Mouse (Mus musculus) large intestine, adult 2 months (tissue): ENCODE data around the gene Asb4. TPM values are rescaled to one million over a fixed set of nuclear protein-coding genes. Genes with fewer than 3 reads are reported as not detected.
A peak's percentile ranks its signal among the peaks of the same experiment; 100 is the strongest.

Experiments used
- DNase-seq: peaks from one replicate; pipeline ENCODE4 v3.0.0-alpha.2; 2012; ENCODE audit warnings: low read depth, low spot score
- WGBS: fragments of 180-500 bp; shearing (Covaris S2); methylation state at CpG from one replicate; pipeline ENCODE4 v1.1.7; 2018; 5-methylcytosine and 5-hydroxymethylcytosine counted together
- polyA plus RNA-seq: library from polyadenylated mRNA; depleted of rRNA; stranded (reverse); fragments of >200 nt; gene quantifications from 2 replicates; pipeline ENCODE4 v1.2.3, GENCODE M21; 2012

Asb4 gene
- polyA plus RNA-seq, 1 experiment = 0.10 TPM

DNA sequence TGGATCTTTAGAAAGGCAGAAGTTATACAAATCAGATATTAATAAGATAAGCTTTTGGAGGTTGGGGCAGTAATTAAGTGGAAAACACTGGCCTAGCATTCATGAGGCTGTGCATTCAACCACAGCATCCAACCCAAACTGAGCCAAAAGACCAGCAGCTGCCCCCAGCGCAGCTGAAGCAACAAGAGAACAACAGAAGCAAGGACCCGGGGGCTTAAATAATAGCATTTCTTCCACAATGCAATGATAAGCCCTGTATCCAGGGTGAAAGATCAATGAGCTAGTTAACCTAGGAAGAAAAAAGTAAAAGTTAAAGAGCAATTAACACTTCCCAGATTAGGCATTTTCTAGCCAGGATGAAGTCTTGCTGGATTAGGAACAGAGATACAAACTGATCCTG, 4.2 kb downstream of the Asb4 start:
- no peak for DNase-seq
- WGBS = 84% methylated on average over 2 of the region's 2 CpGs

DNA sequence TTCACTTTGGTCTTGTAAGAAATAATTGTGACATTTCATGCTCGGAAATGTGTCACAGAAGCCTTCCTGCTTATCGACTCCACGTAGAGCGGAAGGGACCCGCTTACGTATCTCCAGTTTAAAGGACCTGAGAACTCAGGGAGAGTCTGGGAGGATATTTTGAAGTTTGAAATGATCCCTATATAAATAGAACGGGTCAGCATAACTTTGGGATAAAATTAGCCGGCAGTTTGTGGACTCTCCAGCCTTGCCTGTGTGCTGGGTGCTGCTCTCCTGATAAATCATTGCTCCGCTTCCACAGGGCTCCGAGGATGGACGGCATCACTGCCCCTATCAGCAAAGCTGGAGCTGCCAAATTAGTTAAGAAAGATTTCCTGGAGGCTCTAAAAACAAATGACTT, 7.1 kb downstream of the Asb4 start:
- DNase-seq = no peak
- 14% methylated on average over 11 of the region's 11 CpGs for WGBS

DNA sequence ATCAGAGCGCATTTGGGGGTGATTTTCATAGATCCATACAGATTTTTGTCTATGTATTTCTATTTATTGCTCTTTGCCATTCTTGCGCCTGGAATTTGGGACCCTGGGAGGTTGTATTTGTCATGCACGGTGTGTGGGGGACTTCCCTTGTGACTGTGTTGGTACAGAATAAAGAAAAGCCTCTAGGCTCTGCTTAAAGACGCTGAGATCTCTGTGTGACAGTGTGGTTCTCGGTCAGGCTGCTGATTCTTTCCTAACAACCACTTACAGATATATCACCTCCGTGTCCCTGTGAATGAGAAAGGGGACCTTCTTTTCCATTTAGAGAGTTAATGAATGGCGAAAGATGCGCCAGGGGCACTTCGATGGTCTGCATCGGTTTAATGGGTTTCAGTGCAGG, 7.8 kb downstream of the Asb4 start:
- WGBS = 66% methylated on average over 10 of the region's 10 CpGs
- DNase-seq = no peak

DNA sequence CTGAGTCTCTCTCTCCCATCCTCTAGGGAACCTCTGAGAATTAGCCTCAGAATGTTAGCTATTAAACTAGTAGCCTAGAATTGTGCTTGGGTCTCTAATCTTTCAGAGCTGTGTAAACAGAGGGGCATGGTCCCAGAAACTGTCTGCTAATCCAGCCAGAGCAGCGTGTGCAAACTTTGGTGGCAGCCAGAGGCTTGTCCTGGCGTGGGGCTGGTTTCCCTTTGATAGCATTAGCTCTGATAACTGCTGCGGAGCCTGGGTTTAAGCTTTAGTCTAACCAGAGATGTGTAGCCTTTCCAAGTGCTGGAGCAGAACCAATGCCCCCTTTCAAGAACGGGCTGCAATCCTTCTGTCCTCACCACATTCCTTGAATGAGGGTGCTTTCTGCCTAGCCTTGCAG, 11.8 kb downstream of the Asb4 start:
- WGBS = 39% methylated on average over 4 of the region's 4 CpGs
- no peak for DNase-seq

DNA sequence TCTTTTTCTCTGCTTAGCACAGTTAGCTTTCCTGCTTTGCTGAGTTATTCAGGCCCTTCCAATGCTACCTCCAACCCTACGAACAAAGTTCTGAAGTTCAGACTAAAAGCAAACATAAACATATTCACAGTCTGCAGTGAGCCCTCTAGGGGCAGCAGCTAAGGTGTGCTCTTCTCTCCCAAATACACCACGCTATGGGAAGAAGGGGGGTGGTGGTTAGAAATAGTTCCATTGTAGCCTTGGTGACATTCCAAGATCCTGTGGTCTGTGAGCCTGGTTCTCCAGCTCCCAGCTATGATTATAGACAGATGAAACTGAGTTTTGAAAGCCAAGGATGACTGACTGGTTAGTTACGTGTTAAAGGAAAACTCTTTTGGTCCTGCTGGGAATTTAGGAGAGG, 13.6 kb downstream of the Asb4 start:
- 43% methylated on average over 3 of the region's 3 CpGs for WGBS

DNA sequence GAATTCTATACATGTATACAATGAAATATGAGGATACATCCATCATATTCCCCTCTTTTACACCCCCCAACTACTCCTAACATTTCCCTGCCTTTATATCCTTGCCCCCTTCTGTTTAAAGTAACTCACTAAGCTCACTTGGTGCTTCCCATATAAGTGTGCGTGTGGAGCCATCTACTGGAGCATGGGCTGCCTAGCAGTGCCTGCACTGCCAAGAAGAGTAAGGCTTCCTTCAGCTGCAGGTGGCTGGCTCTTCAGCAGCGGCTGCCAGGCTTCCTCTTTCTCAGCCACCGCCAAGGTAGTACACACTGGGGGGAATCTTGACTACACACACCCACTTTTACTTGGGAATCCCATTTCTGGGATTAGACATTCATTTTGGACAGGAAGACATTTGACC, 18.2 kb downstream of the Asb4 start:
- no peak for DNase-seq
- 0% methylated on average over 3 of the region's 3 CpGs for WGBS

More for the DNA sequence above, 13.6 kb downstream of the Asb4 start:
- DNase-seq = no peak

DNA sequence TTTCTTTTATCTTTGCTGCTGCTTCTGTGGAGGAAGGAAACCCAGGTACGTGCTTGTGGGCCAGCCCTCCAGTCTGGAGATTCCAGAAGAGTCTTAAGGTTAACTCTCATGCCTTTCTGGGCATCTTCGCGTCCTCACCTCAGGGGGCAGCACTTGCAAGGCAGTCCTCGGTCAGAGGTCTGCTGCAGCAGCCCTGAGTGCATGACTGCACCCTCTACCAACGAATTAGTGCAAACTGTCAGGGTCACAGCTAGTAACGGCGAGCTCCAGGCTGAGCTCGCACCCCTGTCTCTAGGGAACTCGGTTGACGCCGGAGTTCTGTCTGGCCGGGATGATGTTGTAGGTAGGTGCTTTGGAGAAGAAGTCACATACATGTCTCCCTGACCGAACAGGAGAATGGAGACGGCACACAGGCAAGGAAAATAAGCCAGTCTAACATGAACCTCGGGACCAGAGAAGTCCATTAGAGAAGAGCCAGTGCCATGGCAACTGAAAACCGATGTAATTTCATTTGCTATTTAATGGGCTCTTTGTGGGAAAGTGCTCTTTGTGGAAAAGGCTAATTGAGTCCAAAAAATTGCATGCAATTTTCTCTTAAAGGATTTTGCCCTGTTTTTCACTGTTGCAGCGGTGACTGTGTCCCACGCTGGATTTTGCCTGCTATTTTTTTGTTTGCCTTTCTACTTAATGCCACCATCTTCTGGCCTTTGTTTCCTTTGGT, 20.1 kb downstream of the Asb4 start:
- WGBS = 41% methylated on average over 18 of the region's 18 CpGs
- DNase-seq = no peak

DNA sequence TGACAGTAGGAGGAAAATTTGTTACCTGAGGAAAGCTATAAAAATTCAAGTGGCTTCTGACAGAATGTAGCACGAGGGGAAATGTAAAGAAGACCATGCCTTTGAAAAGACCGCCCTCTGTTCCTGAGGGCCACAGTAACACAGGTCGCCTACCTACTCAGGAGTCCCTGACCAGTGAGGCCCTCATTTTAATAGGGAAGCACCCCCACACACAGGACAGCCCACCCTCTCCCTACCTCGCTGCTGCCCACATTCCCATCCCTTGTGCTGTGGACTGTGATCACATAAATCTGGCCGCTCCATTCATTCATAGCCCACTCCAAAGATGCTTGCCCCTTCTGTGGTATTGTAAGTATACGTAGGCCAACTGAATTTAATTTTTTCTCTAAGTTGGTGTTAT, 20.8 kb downstream of the Asb4 start:
- WGBS = 80% methylated on average over 6 of the region's 6 CpGs
- DNase-seq = no peak

DNA sequence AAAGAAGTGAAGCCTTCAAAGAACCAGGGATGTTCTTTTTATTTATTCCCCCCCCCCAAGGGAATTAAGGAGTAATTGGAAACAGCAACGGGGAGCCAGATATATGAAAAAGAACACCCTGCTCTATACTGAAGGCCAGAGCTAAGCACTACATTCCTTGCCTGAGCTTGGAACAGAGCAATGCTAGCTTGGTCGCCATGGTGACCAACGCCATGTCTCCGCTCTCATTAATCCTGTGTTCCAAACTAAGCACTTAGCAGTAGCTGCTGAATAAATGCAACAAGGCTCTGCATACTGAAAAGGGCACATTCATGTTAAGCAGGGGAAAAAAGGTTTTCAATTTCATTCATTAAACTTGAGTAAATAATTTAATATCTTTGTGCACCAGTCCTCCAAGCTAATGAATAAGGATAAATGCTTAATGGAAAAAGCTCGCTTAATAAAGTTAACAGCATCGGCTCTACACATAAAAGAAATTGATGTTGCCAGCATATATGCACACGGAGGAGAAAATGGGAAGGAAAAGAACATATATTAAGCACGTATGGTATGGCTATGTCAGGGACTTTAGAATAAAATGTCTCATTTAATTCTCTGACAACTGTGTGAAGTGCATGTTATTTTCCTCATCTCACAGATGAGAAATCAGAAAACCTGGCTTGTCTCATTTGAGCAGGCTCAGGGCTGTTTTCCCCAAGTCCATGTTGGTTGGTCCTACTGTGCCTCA, 25.4 kb downstream of the Asb4 start:
- WGBS = 66% methylated on average over 8 of the region's 8 CpGs
- no peak for DNase-seq

DNA sequence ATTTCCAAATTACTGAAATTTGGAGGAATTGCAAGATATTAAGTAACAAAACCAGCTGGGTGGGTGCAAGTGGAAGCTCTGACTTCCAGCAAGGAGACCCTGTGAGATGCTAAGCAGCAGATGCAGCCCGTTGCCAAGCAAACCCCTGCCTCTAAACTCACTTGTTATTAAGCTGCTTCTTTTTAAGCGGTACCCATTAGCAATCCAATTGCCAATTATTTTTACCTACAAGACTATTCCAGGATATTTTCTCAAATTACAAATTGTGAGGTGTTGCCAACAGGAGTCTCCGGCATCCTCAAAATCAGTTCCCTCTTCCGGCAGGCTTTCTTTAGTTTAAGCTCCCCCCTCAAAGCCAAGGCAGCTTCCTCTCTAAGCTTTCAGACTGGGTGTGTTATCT, 26.5 kb downstream of the Asb4 start:
- WGBS = 89% methylated on average over 4 of the region's 4 CpGs
- no peak for DNase-seq

DNA sequence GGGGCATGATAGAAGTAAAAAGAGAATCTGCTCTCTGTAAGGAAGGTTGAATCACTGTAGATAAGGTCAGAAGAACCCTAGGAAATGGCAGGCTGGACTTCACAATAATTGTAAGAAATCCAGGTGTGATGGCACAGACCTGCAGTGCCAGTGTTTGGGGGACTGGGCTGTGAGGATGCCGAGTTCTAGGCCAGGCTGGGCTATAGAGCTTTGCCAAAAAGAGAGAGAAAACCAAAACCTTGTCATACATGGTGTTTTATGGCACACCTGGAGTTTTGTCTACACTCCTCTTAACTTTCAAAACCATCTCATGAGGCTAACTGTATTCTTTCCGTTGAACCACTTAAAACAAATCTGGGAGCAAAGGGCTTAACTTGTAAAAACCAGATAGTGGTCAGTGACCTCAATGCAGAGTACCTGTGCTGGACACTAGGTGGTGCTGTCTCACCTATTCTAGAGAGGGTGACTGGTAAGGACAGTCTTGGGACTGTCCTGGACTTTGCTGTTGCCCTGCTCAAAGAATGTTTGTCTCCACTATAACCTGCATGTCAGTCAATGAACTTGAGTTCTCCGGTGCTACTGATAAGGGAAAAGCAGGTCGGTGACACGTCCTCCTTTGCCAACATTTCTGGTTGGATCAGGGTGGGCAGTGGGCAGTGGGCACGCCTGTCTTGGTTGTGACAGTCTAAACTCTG, 27.7 kb downstream of the Asb4 start:
- DNase-seq = peak; percentile 56
- 43% methylated on average over 6 of the region's 6 CpGs for WGBS

DNA sequence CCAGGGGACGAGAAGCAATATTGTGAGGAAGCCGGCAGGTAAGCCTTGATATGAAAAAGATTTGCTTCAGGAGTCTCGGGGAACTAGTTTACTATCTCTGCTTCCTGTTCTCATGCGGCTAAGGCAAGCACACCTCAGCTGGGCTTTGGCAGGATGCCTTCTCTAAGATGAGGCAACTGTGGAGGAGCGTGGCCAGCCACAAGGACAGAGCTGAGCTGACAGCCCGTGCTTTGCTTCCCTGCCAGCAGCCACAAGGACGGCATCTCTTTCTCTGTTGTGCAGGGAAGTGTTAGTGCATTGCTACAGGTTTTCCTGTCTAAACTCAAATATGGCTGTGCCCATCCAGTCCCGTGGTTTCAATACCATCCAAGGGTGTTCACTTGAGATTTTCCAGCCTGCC, 30.1 kb downstream of the Asb4 start:
- DNase-seq = no peak
- 20% methylated on average over 8 of the region's 8 CpGs for WGBS

DNA sequence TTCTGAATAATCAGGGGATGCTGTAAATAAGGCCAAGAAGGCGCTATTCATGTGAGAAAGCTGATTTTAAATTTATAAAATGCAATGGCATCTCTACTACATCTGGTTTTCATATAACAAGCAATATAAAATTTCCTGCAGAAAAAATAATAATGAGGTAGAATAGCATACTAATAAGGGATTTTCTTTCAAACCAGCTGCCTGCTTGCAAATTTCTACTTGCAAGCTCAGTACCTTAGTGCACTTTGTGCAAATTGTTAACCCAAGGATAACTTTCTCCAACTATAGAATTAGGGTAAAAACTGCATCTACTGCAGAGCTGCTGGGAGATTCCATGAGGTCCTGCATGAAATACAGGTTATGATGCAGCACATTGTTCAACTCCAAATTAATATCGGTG, 38.3 kb downstream of the Asb4 start:
- WGBS = 90% methylated on average over 2 of the region's 2 CpGs
- no peak for DNase-seq

DNA sequence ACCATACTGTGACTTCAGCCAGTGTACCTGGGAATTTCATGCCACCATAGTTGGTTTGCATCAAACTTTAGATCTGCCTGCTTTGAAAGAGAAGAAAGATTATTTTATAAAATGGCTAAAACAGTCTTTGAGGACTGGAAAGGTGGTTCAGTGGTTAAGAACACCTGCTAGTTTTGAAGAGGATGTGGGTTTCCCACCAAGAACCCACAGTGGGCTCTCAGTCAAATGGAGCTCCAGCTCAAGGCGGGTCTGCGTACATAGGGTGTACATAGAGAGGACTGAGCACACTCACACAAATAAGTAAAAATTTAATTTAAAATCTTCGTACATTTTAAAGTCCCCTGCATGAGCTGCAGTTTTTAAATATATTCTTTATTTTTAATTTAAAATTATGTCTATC, 39.2 kb downstream of the Asb4 start:
- no peak for DNase-seq

DNA sequence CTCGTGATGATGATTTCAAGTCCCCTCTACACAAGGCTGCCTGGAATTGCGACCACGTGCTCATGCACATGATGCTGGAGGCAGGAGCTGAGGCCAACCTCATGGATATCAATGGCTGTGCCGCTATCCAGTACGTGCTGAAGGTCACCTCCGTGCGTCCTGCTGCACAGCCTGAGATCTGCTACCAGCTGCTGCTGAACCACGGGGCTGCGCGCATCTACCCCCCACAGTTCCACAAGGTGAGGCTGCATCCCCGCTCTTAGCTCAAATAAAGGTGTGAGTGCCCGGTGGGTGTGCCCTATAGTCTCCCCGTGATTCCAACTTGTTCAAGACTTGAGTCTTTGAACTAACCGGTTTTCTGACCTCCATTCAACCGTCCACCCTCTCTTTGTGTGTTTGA, 40.4 kb downstream of the Asb4 start:
- DNase-seq = no peak

More for the DNA sequence above, 39.2 kb downstream of the Asb4 start:
- WGBS = 93% methylated on average over 3 of the region's 3 CpGs

DNA sequence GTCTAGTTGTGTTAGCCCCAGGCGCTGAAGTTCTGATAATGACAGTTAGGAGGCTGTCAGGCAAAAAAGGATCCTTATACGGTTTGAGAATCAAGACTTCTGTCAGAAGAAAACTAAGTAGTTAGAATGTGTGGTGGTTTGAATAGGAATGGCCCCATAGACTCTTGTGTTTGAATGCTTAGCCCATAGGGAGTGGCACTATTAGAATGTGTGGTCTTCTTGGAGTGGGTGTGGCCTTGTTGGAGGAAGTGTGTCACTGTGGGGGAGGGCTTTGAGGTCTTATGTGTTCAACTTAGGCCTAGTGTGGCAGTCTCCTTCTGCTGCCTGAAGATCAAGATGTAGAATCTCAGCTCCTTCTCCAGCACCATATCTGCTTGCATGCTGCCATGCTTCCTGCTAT, 43.8 kb downstream of the Asb4 start:
- WGBS = 88% methylated on average over 2 of the region's 2 CpGs
- no peak for DNase-seq

More for the DNA sequence above, 40.4 kb downstream of the Asb4 start:
- 83% methylated on average over 15 of the region's 15 CpGs for WGBS

DNA sequence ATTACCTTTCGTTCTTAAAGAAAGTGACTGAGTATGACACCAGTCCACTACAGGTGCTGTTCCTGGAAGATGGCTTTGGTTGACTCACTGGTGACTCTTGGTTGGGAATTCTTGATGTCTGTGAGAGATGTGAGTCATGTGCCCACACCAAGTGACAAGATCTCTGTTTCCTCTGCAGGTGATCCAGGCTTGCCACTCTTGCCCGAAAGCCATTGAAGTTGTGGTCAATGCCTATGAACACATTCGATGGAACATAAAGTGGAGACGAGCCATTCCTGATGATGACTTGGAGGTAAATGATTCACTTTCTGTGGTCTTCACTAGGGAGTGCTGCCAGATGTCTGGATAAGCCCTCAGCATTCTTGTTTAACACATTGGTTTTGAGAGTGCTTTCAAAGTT, 46.4 kb downstream of the Asb4 start:
- 85% methylated on average over 4 of the region's 4 CpGs for WGBS
- no peak for DNase-seq

DNA sequence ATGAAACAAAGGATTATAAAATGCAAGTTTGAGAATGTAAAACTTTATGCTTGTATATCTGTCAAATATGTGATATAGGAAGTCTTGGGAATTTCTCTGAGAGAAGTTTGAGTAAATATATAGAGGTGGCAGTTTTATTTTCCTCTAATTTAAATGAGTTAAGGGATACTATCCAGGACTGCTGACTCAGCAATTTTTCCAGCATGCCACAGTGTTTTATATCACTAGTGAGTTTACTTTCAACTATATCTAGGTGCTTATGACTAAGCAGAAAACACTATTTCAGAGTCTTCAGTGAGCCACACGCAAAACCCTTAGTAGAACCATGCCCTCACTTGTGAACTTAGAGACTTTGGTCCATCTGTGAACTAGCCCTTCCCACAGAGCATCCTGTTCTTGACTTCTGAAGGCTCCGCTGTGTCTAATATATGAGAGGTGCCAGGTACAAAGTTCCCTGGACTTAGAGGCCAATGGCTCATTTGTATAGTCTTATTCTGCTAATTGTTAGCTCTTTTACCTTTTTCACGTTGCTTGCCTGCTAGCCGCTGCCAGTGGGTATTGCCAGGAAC, 46.9 kb downstream of the Asb4 start:
- WGBS = 91% methylated on average over 4 of the region's 4 CpGs
- no peak for DNase-seq

DNA sequence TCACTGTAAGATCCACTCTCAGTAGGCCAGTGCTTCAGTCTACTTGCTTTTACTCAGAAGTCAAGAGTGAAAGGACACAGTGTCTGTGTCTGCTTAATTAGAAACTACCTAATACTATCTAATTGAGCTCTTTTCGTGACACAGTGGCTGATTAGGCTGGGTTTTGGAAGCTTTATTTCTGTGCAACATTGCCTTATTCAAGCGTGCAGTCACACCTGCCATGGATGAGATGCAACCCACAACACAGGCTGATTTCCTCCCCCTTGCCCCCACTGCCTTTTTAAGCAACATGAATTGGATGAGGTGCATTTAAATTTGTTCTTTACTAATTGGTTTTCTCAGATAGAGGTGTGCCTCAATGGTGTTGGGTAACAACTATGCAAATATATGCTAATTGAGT, 50.7 kb downstream of the Asb4 start:
- no peak for DNase-seq
- WGBS = 92% methylated on average over 2 of the region's 2 CpGs

DNA sequence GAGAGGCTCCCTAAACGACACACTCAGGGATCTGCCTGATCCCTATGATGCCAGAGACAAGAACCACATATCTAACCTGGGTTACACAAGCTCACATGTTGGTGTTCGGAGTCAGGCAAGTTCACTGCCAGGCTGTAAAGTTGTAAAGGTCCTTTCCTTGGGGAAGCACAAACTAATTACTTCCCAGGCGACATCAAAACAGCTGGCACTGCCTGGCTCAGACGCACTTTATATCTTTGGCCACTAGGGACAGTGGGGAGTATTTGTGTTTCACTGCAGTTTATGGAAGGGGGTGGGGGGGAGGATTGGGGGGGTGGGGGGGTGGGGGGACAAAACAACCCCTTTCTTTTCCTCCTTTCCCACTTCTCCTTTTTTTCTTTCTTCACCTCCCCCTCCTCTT, 54.6 kb downstream of the Asb4 start:
- DNase-seq = no peak
- WGBS = 33% methylated on average over 4 of the region's 4 CpGs

DNA sequence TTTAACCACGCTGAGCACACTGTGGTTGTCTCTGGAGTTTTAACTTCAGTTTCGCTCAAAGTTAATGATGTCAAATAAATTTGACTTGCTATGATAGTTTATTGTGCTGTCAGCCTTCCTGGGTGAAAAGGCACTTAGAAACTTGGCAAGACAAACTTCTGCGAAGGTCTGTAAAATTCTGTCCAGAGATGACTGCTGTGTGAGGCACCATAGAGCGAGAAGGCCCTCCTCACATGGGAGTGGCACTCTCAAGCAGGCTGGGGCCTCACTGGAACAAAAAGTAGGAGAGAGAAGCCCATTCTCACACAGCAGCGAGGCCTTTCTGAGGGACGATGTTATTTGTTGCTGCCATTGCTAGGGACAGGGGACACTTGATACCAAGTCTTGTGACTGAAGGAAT, 58.0 kb downstream of the Asb4 start:
- DNase-seq = no peak
- 78% methylated on average over 6 of the region's 6 CpGs for WGBS
